Mouse (Mus musculus) heart, postnatal 25 days (tissue): ENCODE measurements around the gene Fcho2. TPM values are rescaled to one million over a fixed set of nuclear protein-coding genes. Genes with fewer than 3 reads are reported as not detected.
A peak's percentile ranks its signal among the peaks of the same experiment; 100 is the strongest.
"Not testable (repeated sequence)": the region's sequence is repeated elsewhere in the genome, so short reads cannot be mapped to it uniquely, and the experiment has no call there.

ENCODE experiments used
- DNase-seq: peaks from one replicate; pipeline ENCODE4 v3.0.0; 2022; ENCODE audit warnings: low spot score
- intact Hi-C: fragments of 180-260 bp; cut with DNase I; formaldehyde crosslinking; loops from one replicate; pipeline ENCODE4 v1.15.1; 2025
- total RNA-seq, 2 experiments: library from RNA; stranded (reverse); gene quantifications; 2 replicates each; pipeline ENCODE4 v1.2.3; 2021

Fcho2 gene
- 10 to 100 TPM; 33.7 to 40.2 TPM for total RNA-seq

DNA sequence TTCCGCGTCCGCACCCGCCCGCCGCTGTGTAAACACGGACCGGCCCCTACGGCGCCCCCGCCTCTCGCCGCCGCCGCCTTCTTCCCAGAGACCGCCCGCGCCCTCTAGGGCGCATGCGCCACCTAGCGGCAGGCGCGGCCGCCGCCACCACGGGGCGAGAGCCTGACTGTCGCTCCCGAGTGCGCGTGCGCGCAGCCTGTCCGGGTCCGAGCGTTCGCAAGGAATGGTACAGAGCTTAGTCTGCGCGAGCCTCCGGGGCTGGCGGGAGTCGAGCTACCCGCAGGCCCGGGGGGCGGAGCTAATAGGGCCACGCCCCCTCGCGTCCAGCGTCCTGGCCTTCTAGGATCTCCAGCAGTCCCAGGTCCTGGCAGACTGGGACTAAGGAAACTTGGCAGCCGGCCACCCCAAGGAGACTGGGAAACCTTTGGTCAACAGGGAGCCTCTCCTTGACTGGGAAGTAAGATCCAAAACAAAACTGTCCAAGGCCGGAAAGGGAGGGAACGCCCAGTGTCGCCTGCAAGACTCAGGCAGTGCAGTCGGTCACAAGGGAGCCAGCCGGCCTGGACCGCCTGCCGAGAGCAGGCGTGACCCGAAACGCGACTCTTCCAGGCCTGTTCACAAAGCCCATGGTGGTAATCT lies at the start of gene Fcho2:
Fcho2 (minus strand) TSS at position 303 of the 639 bp plus-strand sequence.
- intact Hi-C loops, result loop anchor here (5.0 kb wide), 1 partner anchor 42 kb away; no protein-coding TSS in a partner anchor
- peak; percentile 99 for DNase-seq

- DNase-seq, result no peak
- intact Hi-C loops, result loop anchor here (5.0 kb wide), 1 partner anchor 38 kb away; the partner anchor contains the start of gene Fcho2
Observed at GRCm38 (mm10) chr13:98855291-98855690, 40.0 kb upstream of the Fcho2 start.

- DNase-seq, result no peak
- intact Hi-C loops, result no loop called here
Observed at GRCm38 (mm10) chr13:98845794-98846193, 30.5 kb upstream of the Fcho2 start.

GRCm38 (mm10) chr13:98836423-98837088 lies 21.3 kb upstream of the Fcho2 start:
- intact Hi-C loops, result no loop called here
- DNase-seq, result no peak

GRCm38 (mm10) chr13:98835740-98836139 lies 20.5 kb upstream of the Fcho2 start:
- DNase-seq, result no peak
- intact Hi-C loops, result no loop called here

GRCm38 (mm10) chr13:98834723-98835122 lies 19.5 kb upstream of the Fcho2 start:
- no peak for DNase-seq
- intact Hi-C loops, result no loop called here

GRCm38 (mm10) chr13:98834199-98834598 lies 18.9 kb upstream of the Fcho2 start:
- no peak for DNase-seq

GRCm38 (mm10) chr13:98832451-98833450 lies 17.5 kb upstream of the Fcho2 start:
- intact Hi-C loops, result no loop called here
- no peak for DNase-seq

More at GRCm38 (mm10) chr13:98834199-98834598, 18.9 kb upstream of the Fcho2 start:
- intact Hi-C loops, result no loop called here

DNA sequence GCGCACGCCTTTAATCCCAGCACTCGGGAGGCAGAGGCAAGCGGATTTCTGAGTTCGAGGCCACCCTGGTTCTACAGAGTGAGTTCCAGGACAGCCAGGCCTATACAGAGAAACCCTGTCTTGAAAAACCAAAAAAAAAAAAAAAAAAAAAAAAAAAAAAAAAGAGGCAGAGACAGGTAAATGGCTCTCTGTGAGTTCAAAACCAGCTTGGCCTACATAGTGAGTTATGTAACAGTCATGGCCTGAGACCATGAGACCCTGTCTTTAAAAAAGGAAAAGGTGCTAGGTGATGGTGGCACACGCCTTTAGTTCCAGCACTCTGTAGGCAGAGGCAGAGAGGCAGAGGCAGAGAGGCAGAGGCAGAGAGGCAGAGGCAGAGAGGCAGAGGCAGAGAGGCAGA lies 13.8 kb upstream of the Fcho2 start:
- intact Hi-C loops, DNase-seq: not testable (repeated sequence)

DNA sequence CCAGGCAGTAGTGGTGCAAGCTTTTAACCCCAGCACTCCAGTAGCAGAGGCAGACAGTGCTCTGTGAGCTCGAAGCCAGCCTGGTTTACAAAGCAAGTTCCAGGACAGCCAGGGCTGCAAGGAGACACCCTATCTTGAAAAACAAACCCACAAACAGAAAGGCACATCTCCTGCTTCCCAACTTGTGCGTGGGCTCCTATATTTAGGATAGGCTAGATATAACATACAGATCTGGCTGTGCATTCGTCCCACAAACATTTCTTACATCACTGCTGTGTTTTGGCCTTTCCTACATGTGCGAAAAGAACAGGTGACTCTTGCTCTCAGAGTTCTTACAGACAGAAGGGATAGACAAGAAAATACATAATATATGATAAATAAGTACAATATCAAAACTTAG lies 10.3 kb upstream of the Fcho2 start:
- intact Hi-C loops, result no loop called here

DNA sequence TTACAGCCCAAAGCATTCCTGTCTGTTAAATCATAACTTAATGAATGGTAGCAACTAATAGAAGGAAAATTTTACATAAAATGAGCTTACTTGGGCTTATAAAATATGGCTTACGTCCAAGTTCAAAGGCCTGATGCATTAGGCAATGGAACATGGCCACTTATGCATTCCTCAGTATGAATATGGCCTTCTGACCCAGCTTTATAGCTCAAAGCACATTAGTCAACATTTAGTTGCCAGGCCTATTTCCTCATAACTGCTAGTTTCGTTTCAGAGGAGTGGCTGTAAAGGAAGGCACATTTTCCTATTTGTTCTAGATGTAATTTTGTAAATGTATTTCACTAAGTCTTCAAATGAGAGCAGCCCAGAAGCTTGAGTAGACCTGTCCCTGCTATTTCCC lies 3.8 kb upstream of the Fcho2 start:
- DNase-seq, result no peak
- intact Hi-C loops, result loop anchor here (5.0 kb wide), 1 partner anchor 38 kb away; no protein-coding TSS in a partner anchor

More for the DNA sequence above, 10.3 kb upstream of the Fcho2 start:
- DNase-seq, result no peak

- intact Hi-C loops, result loop anchor here (5.0 kb wide), 1 partner anchor 39 kb away; no protein-coding TSS in a partner anchor
- DNase-seq, result no peak
Observed at GRCm38 (mm10) chr13:98818205-98818604, 3.0 kb upstream of the Fcho2 start.

DNA sequence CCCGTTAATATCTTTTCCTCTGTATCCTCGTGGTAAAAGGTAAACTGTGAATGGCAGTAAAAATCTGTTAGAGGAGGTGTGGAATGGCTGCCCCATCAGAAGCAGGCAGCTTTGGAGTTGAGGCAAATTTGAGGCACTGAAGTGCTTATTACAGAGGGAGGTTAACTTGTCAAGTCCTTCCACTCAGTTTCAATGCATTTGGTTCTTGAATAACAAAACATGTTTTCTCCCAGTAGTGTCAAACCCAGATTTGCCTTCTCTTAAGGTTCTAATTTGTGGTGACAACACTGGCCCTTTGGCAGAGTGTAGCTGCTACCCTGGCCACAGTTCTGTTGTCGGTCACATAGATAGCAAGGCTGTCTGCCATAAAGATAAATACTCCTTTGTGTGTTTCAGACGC lies 2.5 kb upstream of the Fcho2 start:
- intact Hi-C loops, result loop anchor here (5.0 kb wide), 1 partner anchor 40 kb away; no protein-coding TSS in a partner anchor
- DNase-seq, result no peak

DNA sequence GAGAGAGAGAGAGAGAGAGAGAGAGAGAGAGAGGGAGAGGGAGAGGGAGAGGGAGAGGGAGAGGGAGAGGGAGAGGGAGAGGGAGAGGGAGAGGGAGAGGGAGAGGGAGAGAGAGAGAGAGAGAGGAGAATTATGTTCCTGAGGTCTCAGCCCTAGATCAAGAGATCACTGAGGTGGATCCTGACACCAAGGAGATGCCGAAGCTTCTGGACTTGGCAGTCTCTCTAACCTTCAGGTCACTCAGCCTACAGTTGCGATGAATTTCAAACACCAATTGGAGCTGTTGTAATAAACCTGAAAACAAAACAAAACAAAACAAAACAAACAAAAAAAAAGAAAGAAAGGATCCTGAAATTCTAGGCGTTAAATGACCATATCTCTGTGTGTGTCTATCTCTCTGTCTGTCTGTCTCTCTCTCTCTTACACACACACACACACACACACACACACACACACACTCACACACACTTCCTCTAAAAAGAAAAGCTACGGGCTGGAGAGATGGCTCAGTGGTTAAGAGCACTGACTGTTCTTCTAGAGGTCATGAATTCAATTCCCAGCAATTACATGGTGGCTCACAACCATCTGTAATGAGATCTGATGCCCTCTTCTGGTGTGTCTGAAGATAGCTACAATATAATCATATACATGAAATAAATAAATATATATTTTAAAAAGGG lies 1.9 kb upstream of the Fcho2 start:
- intact Hi-C loops, result loop anchor here (5.0 kb wide), 1 partner anchor 40 kb away; no protein-coding TSS in a partner anchor
- DNase-seq, result not testable (repeated sequence)

GRCm38 (mm10) chr13:98816571-98816970 lies 1.3 kb upstream of the Fcho2 start:
- no peak for DNase-seq
- intact Hi-C loops, result loop anchor here (5.0 kb wide), 1 partner anchor 41 kb away; no protein-coding TSS in a partner anchor

GRCm38 (mm10) chr13:98814275-98815040 lies 791 bp downstream of the Fcho2 start:
- DNase-seq, result peak; percentile 44
- intact Hi-C loops, result loop anchor here (5.0 kb wide), 2 partner anchors 43 to 113 kb away; partner anchors contain the start of gene Tnpo1

GRCm38 (mm10) chr13:98813596-98814274 lies 1.5 kb downstream of the Fcho2 start:
- DNase-seq, result no peak
- intact Hi-C loops, result loop anchor here (5.0 kb wide), 1 partner anchor 114 kb away; the partner anchor contains the start of gene Tnpo1

GRCm38 (mm10) chr13:98813167-98813566 lies 2.1 kb downstream of the Fcho2 start:
- no peak for DNase-seq
- intact Hi-C loops, result loop anchor here (5.0 kb wide), 1 partner anchor 114 kb away; the partner anchor contains the start of gene Tnpo1
